Mouse (Mus musculus) right cerebral cortex, postnatal 25 days (tissue): ENCODE results near the gene Olfr651.
"Not testable (repeated sequence)": the region's sequence is repeated elsewhere in the genome, so short reads cannot be mapped to it uniquely, and the experiment has no call there.

Experiments used
- DNase-seq: peaks from one replicate; pipeline ENCODE4 v3.0.0; 2022

Gene Olfr651

DNA sequence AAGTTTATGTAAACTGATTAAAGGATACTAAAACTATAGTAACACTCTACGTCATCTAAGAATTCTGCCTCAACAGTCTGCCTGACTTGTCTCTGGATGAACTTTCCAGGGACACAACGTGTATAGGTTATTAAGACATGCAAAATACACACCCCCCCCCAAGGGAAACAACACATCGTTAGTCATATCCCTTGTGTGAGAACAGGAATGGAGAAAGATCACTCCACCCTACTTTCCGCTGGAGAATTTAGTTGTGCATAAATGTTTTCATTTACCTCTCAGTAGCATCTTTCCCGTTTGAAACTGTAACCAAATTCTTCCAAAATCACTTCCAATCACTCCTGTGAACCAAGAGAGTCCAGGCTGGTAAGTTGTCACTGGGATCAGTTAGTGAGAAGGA lies at the start of gene Olfr651:
Gene Olfr651, plus strand, starts transcription at position 301 of the 400 bp plus-strand sequence.
- DNase-seq = no peak

DNA sequence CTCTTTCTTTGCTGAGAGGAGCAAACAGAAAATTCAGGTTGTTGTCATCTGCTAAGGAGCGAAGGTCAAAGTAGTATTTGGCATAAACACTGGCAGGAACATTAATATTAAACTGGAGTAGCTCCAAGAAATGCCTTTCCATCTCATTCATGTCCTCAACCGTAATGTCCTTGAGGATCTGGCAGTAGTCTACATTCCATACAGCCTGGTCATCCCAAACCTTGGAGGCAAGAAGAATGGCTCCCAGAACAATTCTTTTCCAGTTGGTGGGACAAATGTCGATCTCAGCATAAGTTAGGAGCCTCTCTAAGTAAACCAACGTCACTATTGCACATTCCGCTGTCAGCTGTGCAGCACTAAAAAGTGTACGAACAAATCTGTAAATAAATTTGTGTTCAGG lies 48.7 kb upstream of the Olfr651 start:
- not testable (repeated sequence) for DNase-seq

GRCm38 (mm10) chr7:104501589-104502371 lies 48.2 kb upstream of the Olfr651 start:
- DNase-seq = no peak

DNA sequence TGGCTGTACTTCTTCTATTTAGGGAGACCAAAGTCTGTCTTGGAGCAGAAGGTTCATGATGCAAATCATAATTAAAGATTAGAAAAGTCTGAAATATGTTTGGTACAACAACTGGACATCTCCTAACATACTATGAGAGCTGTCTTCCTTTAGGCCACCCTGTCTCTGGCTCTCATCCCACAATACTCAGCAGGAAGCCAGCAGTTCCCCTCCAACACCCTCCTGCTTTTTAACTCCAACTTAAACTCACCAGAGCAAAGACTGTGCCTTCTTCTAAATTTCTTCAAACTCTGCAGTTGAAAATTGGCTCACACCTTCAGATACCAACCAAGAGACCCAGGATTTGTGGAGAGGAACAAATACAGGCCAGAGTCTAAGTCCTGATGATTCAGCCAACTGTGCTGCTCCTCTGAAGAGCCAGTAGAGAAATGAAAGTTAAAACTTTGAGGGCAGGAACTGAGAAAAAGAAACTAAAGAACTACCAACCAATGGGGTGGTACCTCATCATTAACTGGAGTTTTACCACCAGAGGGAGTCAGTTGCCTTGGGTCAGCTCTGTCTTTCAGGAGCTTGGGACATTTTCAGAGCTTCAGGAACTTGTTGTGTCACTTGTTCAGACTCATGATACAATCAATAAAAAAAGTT lies 42.4 kb upstream of the Olfr651 start, which contains the start of gene Trim30d:
Gene Trim30d, minus strand, starts transcription at position 429 of the 645 bp plus-strand sequence.
- DNase-seq = not testable (repeated sequence)

DNA sequence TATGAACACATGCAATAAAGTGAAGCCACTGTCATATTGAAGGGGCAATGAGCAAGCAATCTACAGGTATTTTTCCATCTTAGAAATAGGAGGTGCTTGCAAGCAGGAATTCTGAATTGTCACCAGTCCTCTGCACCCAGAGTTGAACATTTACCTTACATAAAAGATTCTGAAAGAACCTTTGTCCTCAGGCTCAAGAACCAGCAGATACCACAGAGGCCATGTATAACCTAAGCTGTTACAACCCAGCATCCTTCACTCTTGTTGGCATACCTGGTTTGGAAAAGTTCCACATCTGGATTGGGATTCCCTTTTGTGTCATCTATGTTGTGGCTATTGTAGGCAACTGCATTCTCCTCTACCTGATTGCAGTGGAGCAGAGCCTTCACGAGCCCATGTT lies 2.8 kb downstream of the Olfr651 start:
- DNase-seq = no peak

DNA sequence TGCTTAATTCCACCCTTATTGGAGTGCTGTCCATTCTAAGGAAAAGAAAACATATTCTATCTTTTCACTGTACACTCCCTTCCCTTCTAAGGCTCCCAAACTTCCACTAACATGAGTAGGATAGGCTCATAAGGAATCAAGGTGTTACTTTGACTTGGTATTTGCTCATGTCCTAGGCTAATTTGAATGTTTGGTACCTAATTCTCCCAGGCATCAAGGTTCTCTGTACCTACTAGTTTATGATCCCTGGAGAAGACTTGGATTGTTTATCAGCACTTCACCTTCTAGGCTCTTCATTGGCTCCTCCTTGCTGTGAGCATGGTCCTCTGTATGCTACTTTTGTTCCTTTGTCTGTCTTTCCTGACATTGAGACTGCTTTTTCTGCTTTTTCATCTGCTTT lies 10.7 kb downstream of the Olfr651 start, which contains the start of gene Olfr652:
Gene Olfr652, plus strand, starts transcription at position 301 of the 400 bp plus-strand sequence.
- DNase-seq = no peak

DNA sequence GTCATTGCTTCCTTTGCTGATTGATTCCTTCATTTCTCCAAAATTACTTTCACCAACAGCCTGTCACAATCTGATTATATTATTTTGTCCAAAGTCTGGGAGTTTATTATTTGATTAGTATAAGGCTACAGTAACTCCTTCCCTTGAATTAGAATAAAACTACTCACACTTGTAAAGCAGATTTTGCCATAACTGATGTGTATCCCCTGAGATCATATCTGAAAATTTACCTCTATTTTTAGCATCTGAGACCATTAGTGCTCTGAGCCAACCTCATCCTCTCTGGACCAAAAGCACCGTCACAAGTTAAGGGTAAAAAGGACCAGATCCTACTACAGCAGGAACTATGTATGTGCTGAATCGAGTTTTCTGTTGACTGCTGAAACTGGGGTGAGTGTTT lies 27.1 kb downstream of the Olfr651 start, which contains the start of gene Olfr653:
Gene Olfr653, plus strand, starts transcription at position 301 of the 400 bp plus-strand sequence.
- no peak for DNase-seq

DNA sequence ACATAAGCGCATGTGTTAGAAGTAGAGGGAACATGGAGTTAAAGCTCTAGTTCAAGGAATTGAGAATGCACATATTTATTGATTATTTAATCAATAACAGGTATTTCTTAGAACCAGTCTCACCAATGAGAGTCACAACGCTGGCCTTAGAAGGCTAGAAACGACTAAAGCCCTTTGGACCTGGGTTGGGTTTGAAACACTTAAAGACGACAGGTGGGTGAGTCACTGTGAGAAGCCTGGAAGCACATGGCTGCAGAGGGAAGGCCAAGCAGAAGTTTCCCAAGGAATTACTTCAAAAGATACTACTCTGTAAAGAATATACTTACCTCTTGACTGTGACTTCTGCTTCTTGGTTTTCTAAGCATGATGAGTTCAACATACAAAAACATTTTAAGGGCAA lies 30.9 kb downstream of the Olfr651 start:
- DNase-seq = no peak

GRCm38 (mm10) chr7:104581429-104581828 lies 31.5 kb downstream of the Olfr651 start:
- no peak for DNase-seq

DNA sequence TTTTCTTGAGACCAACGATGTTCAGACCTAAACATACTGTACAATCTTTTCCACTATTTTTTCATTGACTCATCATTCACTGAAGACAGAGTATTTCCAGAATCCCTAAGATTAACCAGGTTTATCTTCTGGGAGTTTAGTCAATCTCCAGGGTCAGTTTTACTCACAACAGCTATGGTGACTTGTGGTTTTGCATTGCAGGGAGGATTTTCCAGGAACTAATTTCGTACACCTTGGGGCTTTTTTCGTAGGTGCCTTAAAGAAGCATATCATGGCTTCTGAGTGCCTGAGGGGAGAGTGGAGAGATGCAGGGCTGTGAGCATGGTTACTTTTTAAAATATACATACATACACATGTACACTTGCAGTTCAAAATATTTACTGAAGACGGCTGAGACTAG lies 36.8 kb downstream of the Olfr651 start, which contains the start of gene Olfr654:
Gene Olfr654, plus strand, starts transcription at position 301 of the 400 bp plus-strand sequence.
- no peak for DNase-seq

GRCm38 (mm10) chr7:104588274-104588673 lies 38.3 kb downstream of the Olfr651 start:
- no peak for DNase-seq

- DNase-seq = no peak
These were observed 51.7 kb downstream of the Olfr651 start, which contains the start of gene Olfr655 for GRCm38 (mm10) chr7:104601679-104602078. TSS of gene Olfr655 (minus strand) at chr7:104601779.

DNA sequence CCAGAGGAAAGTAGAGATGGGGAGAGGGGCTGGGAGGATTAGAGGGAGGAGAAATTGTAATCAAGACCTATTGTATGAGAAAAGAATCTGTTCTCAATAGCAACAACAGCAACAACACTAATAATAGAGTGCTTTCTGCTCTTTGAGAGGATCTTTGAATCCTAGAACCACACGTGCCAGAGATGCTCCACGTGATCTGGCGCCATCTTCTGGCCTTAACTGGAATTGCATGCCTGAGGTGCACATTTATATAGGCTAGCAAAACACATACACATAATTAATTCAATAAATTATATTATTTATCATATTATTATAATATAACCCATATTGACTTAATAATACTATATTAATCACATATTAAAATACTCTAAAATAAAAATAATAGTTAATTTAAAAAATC lies 53.2 kb downstream of the Olfr651 start:
- no peak for DNase-seq
